Mouse (Mus musculus): ENCODE measurements around the gene Slc20a1. TPM values are rescaled to one million over a fixed set of nuclear protein-coding genes. Genes with fewer than 3 reads are reported as not detected.

Slc20a1 gene
- 10 to 100 TPM; 10.1 to 15.9 TPM for total RNA-seq (2021)
- 14.7 and 24.7 TPM in 2 replicates for polyA plus RNA-seq (2012; rRNA removed)
- long read RNA-seq, partial matches to known transcripts: 1 of 3 reads
- long read RNA-seq, other reads (novel, unspliced or antisense): 2 of 3 reads

GRCm38 (mm10) chr2:129198436-129199327, at the start of gene Slc20a1:
Slc20a1 (plus strand) TSS chr2:129198764.
- Histone ChIP-seq H3K4me1 (ENCODE audit: control insufficient read depth, insufficient read depth, low read length) (peaks cover 5% of the 10 kb centered on the region), H3K27ac (peak within 1 kb of the TSS; percentile 92), H3K4me3 (peak within 1 kb of the TSS; percentile 99), H3K27me3 (ENCODE audit: control insufficient read depth, insufficient read depth, low read length) (no peaks in the 10 kb centered on the region), H3K79me2 (replicated peaks; ENCODE audit: control insufficient read depth, insufficient read depth, low read length) (no peaks in the 10 kb centered on the region), H3K36me3 (ENCODE audit: control insufficient read depth, insufficient read depth, low read length) (peaks cover 19% of the 10 kb centered on the region), H3K9ac (ENCODE audit: low read depth, low read length) (peak within 1 kb of the TSS; percentile 91)
- intact Hi-C loops (cut with DNase I): loop anchor here (1.0 to 5.0 kb wide), 2 partner anchors 69 to 251 kb away; partner anchors contain the start of gene Chchd5
- peak; percentile 99 to 100 for DNase-seq
- 1% methylated on average over 96 of the region's 96 CpGs for WGBS
- TF ChIP-seq POLR2A (IDR thresholded peaks at IDR 0.05; ENCODE audit: insufficient read depth, low read depth, low read length) (peak; percentile 93), EP300 (IDR thresholded peaks at IDR 0.05; ENCODE audit: insufficient read depth, low read depth, low read length) (no peak), CTCF (IDR thresholded peaks at IDR 0.05) (0 out of 2 replicates have a peak, but pooled peaks have one; percentile 4)

DNA sequence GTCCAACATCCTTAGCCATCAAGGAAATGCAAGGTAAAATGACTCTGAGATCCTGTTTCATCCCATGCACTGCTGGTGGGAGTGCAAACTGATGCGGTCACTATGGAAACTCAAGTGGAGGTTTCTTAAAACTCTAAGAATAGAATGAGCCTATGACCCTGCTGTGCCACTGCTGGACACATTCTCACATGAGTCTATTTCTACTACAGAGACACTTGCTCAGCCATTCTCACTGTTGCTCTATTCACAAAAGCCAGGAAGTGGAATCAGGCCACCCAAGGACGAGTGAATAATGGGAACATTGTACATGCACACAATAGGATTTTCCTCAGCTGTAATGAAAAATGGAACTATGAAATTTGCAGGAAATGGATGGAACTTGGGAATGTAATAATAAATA, 49.7 kb upstream of the Slc20a1 start:
- 46% methylated on average over 2 of the region's 2 CpGs for WGBS
- H3K4me1 ChIP-seq (ENCODE audit: control insufficient read depth, insufficient read depth, low read length): no peaks in the 10 kb centered on the region
- peak in 1 of 2 experiments; percentile 0 for DNase-seq
- H3K27me3 ChIP-seq (ENCODE audit: control insufficient read depth, insufficient read depth, low read length): no peaks in the 10 kb centered on the region
- no peaks in the 10 kb centered on the region for H3K36me3 ChIP-seq (ENCODE audit: control insufficient read depth, insufficient read depth, low read length)
- H3K4me3 ChIP-seq: no peak overlapping the region
- H3K79me2 ChIP-seq (replicated peaks; ENCODE audit: control insufficient read depth, insufficient read depth, low read length): no peaks in the 10 kb centered on the region
- TF ChIP-seq POLR2A (IDR thresholded peaks at IDR 0.05; ENCODE audit: insufficient read depth, low read depth, low read length) (no peak), EP300 (IDR thresholded peaks at IDR 0.05; ENCODE audit: insufficient read depth, low read depth, low read length) (no peak), CTCF (IDR thresholded peaks at IDR 0.05) (no peak)
- H3K27ac ChIP-seq: no peak overlapping the region
- H3K9ac ChIP-seq (ENCODE audit: low read depth, low read length): no peak overlapping the region
- intact Hi-C loops (cut with DNase I): no loop called here

DNA sequence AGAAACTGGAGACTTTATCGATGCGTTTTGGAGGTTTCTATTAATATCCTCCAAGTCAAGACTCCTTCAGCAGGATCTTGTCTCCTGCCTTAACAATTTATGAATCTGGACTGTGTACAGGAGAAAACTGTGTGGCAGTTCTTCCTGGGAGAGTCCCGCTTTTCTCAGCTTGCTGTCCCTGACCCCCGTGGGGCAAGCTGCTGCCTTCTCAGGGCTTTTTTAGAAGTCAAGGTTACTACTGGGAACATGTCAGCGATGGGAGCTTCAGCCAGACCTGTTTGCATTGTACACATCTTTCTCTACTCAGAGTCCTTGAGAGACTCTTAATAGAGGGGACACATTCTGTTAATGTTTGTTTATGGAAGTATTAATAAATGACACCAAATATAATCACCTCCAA, 48.2 kb upstream of the Slc20a1 start:
- no peaks in the 10 kb centered on the region for H3K27me3 ChIP-seq (ENCODE audit: control insufficient read depth, insufficient read depth, low read length)
- H3K4me1 ChIP-seq (ENCODE audit: control insufficient read depth, insufficient read depth, low read length): no peaks in the 10 kb centered on the region
- DNase-seq: no peak
- H3K27ac ChIP-seq: no peak overlapping the region
- H3K79me2 ChIP-seq (replicated peaks; ENCODE audit: control insufficient read depth, insufficient read depth, low read length): no peaks in the 10 kb centered on the region
- 85% methylated on average over 5 of the region's 5 CpGs for WGBS
- no peaks in the 10 kb centered on the region for H3K36me3 ChIP-seq (ENCODE audit: control insufficient read depth, insufficient read depth, low read length)
- TF ChIP-seq EP300 (IDR thresholded peaks at IDR 0.05; ENCODE audit: insufficient read depth, low read depth, low read length) (no peak), CTCF (IDR thresholded peaks at IDR 0.05) (no peak)
- intact Hi-C loops (cut with DNase I): no loop called here
- no peak overlapping the region for H3K9ac ChIP-seq (ENCODE audit: low read depth, low read length)
- H3K4me3 ChIP-seq: no peak overlapping the region

DNA sequence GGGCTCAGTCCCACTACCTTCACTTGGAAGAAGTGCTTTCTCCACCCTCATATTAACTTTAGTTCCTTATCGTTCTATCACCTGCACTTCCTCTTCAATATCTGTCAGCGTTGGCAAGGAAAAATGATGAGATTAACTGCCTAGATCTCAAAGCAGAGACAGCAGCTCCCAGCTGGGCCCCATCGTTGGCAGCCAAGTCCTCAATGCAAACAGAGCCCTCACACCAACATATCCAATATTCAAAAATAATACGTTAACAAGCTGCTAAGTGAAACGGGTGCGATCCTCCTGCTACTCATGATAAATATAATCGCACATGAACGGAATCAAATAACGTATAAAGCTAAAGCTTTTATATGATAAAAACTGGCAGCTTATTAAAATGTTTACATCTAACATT, 47.5 kb upstream of the Slc20a1 start:
- Histone ChIP-seq H3K79me2 (replicated peaks; ENCODE audit: control insufficient read depth, insufficient read depth, low read length) (no peaks in the 10 kb centered on the region), H3K36me3 (ENCODE audit: control insufficient read depth, insufficient read depth, low read length) (no peaks in the 10 kb centered on the region), H3K27me3 (ENCODE audit: control insufficient read depth, insufficient read depth, low read length) (no peaks in the 10 kb centered on the region), H3K9ac (ENCODE audit: low read depth, low read length) (no peak overlapping the region), H3K4me3 (no peak overlapping the region), H3K4me1 (ENCODE audit: control insufficient read depth, insufficient read depth, low read length) (no peaks in the 10 kb centered on the region), H3K27ac (no peak overlapping the region)
- no peak for TF ChIP-seq EP300 (IDR thresholded peaks at IDR 0.05; ENCODE audit: insufficient read depth, low read depth, low read length)
- no peak for TF ChIP-seq POLR2A (IDR thresholded peaks at IDR 0.05; ENCODE audit: insufficient read depth, low read depth, low read length)
- no peak for TF ChIP-seq CTCF (IDR thresholded peaks at IDR 0.05)
- DNase-seq: no peak
- intact Hi-C loops (cut with DNase I): no loop called here
- 78% methylated on average over 9 of the region's 9 CpGs for WGBS

GRCm38 (mm10) chr2:129152751-129153150, 45.8 kb upstream of the Slc20a1 start:
- no peaks in the 10 kb centered on the region for H3K27me3 ChIP-seq (ENCODE audit: control insufficient read depth, insufficient read depth, low read length)
- 92% methylated on average over 1 of the region's 1 CpGs for WGBS
- TF ChIP-seq EP300 (IDR thresholded peaks at IDR 0.05; ENCODE audit: insufficient read depth, low read depth, low read length): no peak
- TF ChIP-seq POLR2A (IDR thresholded peaks at IDR 0.05; ENCODE audit: insufficient read depth, low read depth, low read length): no peak
- TF ChIP-seq CTCF (IDR thresholded peaks at IDR 0.05): no peak
- H3K27ac ChIP-seq: no peak overlapping the region
- H3K36me3 ChIP-seq (ENCODE audit: control insufficient read depth, insufficient read depth, low read length): no peaks in the 10 kb centered on the region
- no peak overlapping the region for H3K4me3 ChIP-seq
- H3K9ac ChIP-seq (ENCODE audit: low read depth, low read length): no peak overlapping the region
- no peaks in the 10 kb centered on the region for H3K79me2 ChIP-seq (replicated peaks; ENCODE audit: control insufficient read depth, insufficient read depth, low read length)
- no peaks in the 10 kb centered on the region for H3K4me1 ChIP-seq (ENCODE audit: control insufficient read depth, insufficient read depth, low read length)
- no peak for DNase-seq
- intact Hi-C loops (cut with DNase I): no loop called here

GRCm38 (mm10) chr2:129164815-129165214, 33.7 kb upstream of the Slc20a1 start:
- no peak for DNase-seq
- WGBS: 42% methylated on average over 5 of the region's 5 CpGs
- intact Hi-C loops (cut with DNase I): no loop called here

More at GRCm38 (mm10) chr2:129164815-129165214, 33.7 kb upstream of the Slc20a1 start:
- no peak overlapping the region for H3K4me3 ChIP-seq
- no peak overlapping the region for H3K27ac ChIP-seq
- H3K36me3 ChIP-seq (ENCODE audit: control insufficient read depth, insufficient read depth, low read length): no peaks in the 10 kb centered on the region
- H3K9ac ChIP-seq (ENCODE audit: low read depth, low read length): no peak overlapping the region
- peaks cover 3% of the 10 kb centered on the region for H3K4me1 ChIP-seq (ENCODE audit: control insufficient read depth, insufficient read depth, low read length)
- TF ChIP-seq POLR2A (IDR thresholded peaks at IDR 0.05; ENCODE audit: insufficient read depth, low read depth, low read length) (no peak), CTCF (IDR thresholded peaks at IDR 0.05) (no peak), EP300 (IDR thresholded peaks at IDR 0.05; ENCODE audit: insufficient read depth, low read depth, low read length) (no peak)
- H3K27me3 ChIP-seq (ENCODE audit: control insufficient read depth, insufficient read depth, low read length): no peaks in the 10 kb centered on the region
- no peaks in the 10 kb centered on the region for H3K79me2 ChIP-seq (replicated peaks; ENCODE audit: control insufficient read depth, insufficient read depth, low read length)
